Mouse (Mus musculus) embryonic facial prominence, embryonic 15.5 days (tissue): ENCODE results near the gene Nectin1. TPM values are rescaled to one million over a fixed set of nuclear protein-coding genes. Genes with fewer than 3 reads are reported as not detected.
A peak's percentile ranks its signal among the peaks of the same experiment; 100 is the strongest.

Experiments used
- ATAC-seq: fragments of 200-750 bp; cut with Nextera tagmentation; 2 replicates; pipeline ENCODE4 v1.8.0; 2017; ENCODE audit warnings: low read depth, moderate TSS enrichment; ENCODE audit not compliant: insufficient number of reproducible peaks, low FRiP score, low TSS enrichment
- H3K27ac ChIP-seq: fragments of 300-500 bp; sonication (generic); replicated peaks from 2 replicates; pipeline ENCODE4 v1.5.1; 2015; ENCODE audit warnings: mild to moderate bottlenecking, inconsistent platforms
- H3K27me3 ChIP-seq: fragments of 300-500 bp; sonication (generic); 2 replicates; pipeline ENCODE4 v1.6.1; 2015; ENCODE audit warnings: inconsistent platforms
- H3K36me3 ChIP-seq: fragments of 300-500 bp; sonication (generic); 2 replicates; pipeline ENCODE4 v1.6.1; 2015; ENCODE audit warnings: mild to moderate bottlenecking, inconsistent platforms
- H3K4me1 ChIP-seq: fragments of 300-500 bp; sonication (generic); 2 replicates; pipeline ENCODE4 v1.6.1; 2015; ENCODE audit warnings: inconsistent platforms
- H3K4me2 ChIP-seq: fragments of 300-500 bp; sonication (generic); replicated peaks from 2 replicates; pipeline ENCODE4 v1.6.1; 2015; ENCODE audit warnings: mild to moderate bottlenecking, inconsistent platforms
- H3K4me3 ChIP-seq: fragments of 300-500 bp; sonication (generic); replicated peaks from 2 replicates; pipeline ENCODE4 v1.5.1; 2015; ENCODE audit warnings: mild to moderate bottlenecking, inconsistent platforms
- H3K9ac ChIP-seq: fragments of 300-500 bp; sonication (generic); 2 replicates; pipeline ENCODE4 v1.6.1; 2015; ENCODE audit warnings: inconsistent platforms
- H3K9me3 ChIP-seq: fragments of 300-500 bp; sonication (generic); replicated peaks from 2 replicates; pipeline ENCODE4 v1.6.1; 2016; ENCODE audit warnings: inconsistent platforms
- WGBS: fragments of 180-500 bp; shearing (Covaris S2); methylation state at CpG from one replicate; pipeline ENCODE4 v1.1.7; 2015; 5-methylcytosine and 5-hydroxymethylcytosine counted together
- polyA plus RNA-seq: library from polyadenylated mRNA; unstranded; fragments of >200 nt; fragmentation: Nextera tagmentation; extraction: Ambion mirVana; gene quantifications from 2 replicates; pipeline ENCODE4 v1.2.1, GENCODE M21; 2015

Gene Nectin1
- polyA plus RNA-seq, 1 experiment from 2014 or later: 13.4 TPM

- 81% methylated on average over 2 of the region's 2 CpGs for WGBS
- Histone ChIP-seq H3K9ac (no peak overlapping the region), H3K4me3 (no peak overlapping the region), H3K4me1 (peaks cover 33% of the 10 kb centered on the region), H3K4me2 (no peak overlapping the region), H3K27ac (no peak overlapping the region), H3K9me3 (no peaks in the 10 kb centered on the region), H3K27me3 (no peaks in the 10 kb centered on the region), H3K36me3 (no peaks in the 10 kb centered on the region)
- ATAC-seq: no peak
These were observed 2.5 kb upstream of the Nectin1 start for GRCm38 (mm10) chr9:43741277-43741676.

GRCm38 (mm10) chr9:43742066-43742465, 1.7 kb upstream of the Nectin1 start:
- H3K27me3 ChIP-seq: no peaks in the 10 kb centered on the region
- no peaks in the 10 kb centered on the region for H3K9me3 ChIP-seq
- no peak overlapping the region for H3K4me2 ChIP-seq
- H3K4me1 ChIP-seq: peaks cover 41% of the 10 kb centered on the region
- no peak overlapping the region for H3K4me3 ChIP-seq
- 77% methylated on average over 4 of the region's 4 CpGs for WGBS
- no peak overlapping the region for H3K27ac ChIP-seq
- ATAC-seq: no peak
- no peak overlapping the region for H3K9ac ChIP-seq
- no peaks in the 10 kb centered on the region for H3K36me3 ChIP-seq

GRCm38 (mm10) chr9:43742902-43743646, 710 bp upstream of the Nectin1 start:
- Histone ChIP-seq H3K4me2 (peak overlapping the region; percentile 94), H3K9me3 (no peaks in the 10 kb centered on the region), H3K27me3 (no peaks in the 10 kb centered on the region), H3K27ac (peak overlapping the region; percentile 97), H3K36me3 (no peaks in the 10 kb centered on the region), H3K9ac (peak overlapping the region; percentile 88), H3K4me1 (peaks cover 42% of the 10 kb centered on the region), H3K4me3 (peak overlapping the region; percentile 85)
- ATAC-seq: no peak
- 2% methylated on average over 27 of the region's 27 CpGs for WGBS

GRCm38 (mm10) chr9:43744138-43744981, 576 bp downstream of the Nectin1 start:
- peaks cover 54% of the 10 kb centered on the region for H3K4me1 ChIP-seq
- ATAC-seq: peak; percentile 66
- H3K36me3 ChIP-seq: no peaks in the 10 kb centered on the region
- H3K4me3 ChIP-seq: peak overlapping the region; percentile 85
- peak overlapping the region; percentile 88 for H3K9ac ChIP-seq
- H3K9me3 ChIP-seq: no peaks in the 10 kb centered on the region
- WGBS: under 1% methylated on average over 70 of the region's 77 CpGs
- H3K27me3 ChIP-seq: no peaks in the 10 kb centered on the region
- H3K27ac ChIP-seq: peak overlapping the region; percentile 97
- H3K4me2 ChIP-seq: peak overlapping the region; percentile 94

- Histone ChIP-seq H3K9me3 (no peaks in the 10 kb centered on the region), H3K27ac (peak overlapping the region; percentile 97), H3K4me2 (peak overlapping the region; percentile 94), H3K9ac (peak overlapping the region; percentile 88), H3K36me3 (no peaks in the 10 kb centered on the region), H3K4me3 (peak overlapping the region; percentile 85), H3K27me3 (no peaks in the 10 kb centered on the region), H3K4me1 (peaks cover 61% of the 10 kb centered on the region)
- no peak for ATAC-seq
- WGBS: under 1% methylated on average over 43 of the region's 43 CpGs
These were observed 1.4 kb downstream of the Nectin1 start for GRCm38 (mm10) chr9:43745051-43745792.

GRCm38 (mm10) chr9:43745951-43746703, 2.3 kb downstream of the Nectin1 start:
- Histone ChIP-seq H3K4me2 (peak overlapping the region; percentile 94), H3K4me3 (peak overlapping the region; percentile 85), H3K36me3 (no peaks in the 10 kb centered on the region), H3K9ac (peak overlapping the region; percentile 88), H3K27ac (peak overlapping the region; percentile 51; the same call in 1 of the 2 replicates), H3K9me3 (no peaks in the 10 kb centered on the region), H3K27me3 (no peaks in the 10 kb centered on the region), H3K4me1 (peaks cover 68% of the 10 kb centered on the region)
- 8% methylated on average over 13 of the region's 13 CpGs for WGBS
- no peak for ATAC-seq

- 59% methylated on average over 9 of the region's 9 CpGs for WGBS
- no peaks in the 10 kb centered on the region for H3K9me3 ChIP-seq
- no peak for ATAC-seq
- H3K4me2 ChIP-seq: peak overlapping the region; percentile 94
- no peaks in the 10 kb centered on the region for H3K36me3 ChIP-seq
- H3K27me3 ChIP-seq: no peaks in the 10 kb centered on the region
- H3K4me3 ChIP-seq: no peak overlapping the region
- peaks cover 76% of the 10 kb centered on the region for H3K4me1 ChIP-seq
- no peak overlapping the region for H3K9ac ChIP-seq
- H3K27ac ChIP-seq: no peak overlapping the region
These were observed 3.9 kb downstream of the Nectin1 start for GRCm38 (mm10) chr9:43747710-43748109.

GRCm38 (mm10) chr9:43748519-43748918, 4.7 kb downstream of the Nectin1 start:
- no peak overlapping the region for H3K27ac ChIP-seq
- WGBS: 65% methylated on average over 5 of the region's 5 CpGs
- ATAC-seq: no peak

GRCm38 (mm10) chr9:43750053-43750452, 6.3 kb downstream of the Nectin1 start:
- 75% methylated on average over 9 of the region's 9 CpGs for WGBS
- ATAC-seq: no peak

More at GRCm38 (mm10) chr9:43748519-43748918, 4.7 kb downstream of the Nectin1 start:
- Histone ChIP-seq H3K27me3 (no peaks in the 10 kb centered on the region), H3K4me1 (peaks cover 69% of the 10 kb centered on the region), H3K4me2 (0 out of 2 replicates have a peak overlapping the region, but pooled peaks have one; percentile 2), H3K9ac (no peak overlapping the region), H3K9me3 (no peaks in the 10 kb centered on the region), H3K36me3 (no peaks in the 10 kb centered on the region), H3K4me3 (no peak overlapping the region)

GRCm38 (mm10) chr9:43751111-43751510, 7.3 kb downstream of the Nectin1 start:
- Histone ChIP-seq H3K27me3 (no peaks in the 10 kb centered on the region), H3K9ac (no peak overlapping the region), H3K9me3 (no peaks in the 10 kb centered on the region), H3K4me1 (peaks cover 60% of the 10 kb centered on the region), H3K4me3 (no peak overlapping the region), H3K27ac (no peak overlapping the region), H3K4me2 (no peak overlapping the region), H3K36me3 (no peaks in the 10 kb centered on the region)
- WGBS: 63% methylated on average over 8 of the region's 8 CpGs
- no peak for ATAC-seq

More at GRCm38 (mm10) chr9:43750053-43750452, 6.3 kb downstream of the Nectin1 start:
- H3K4me3 ChIP-seq: no peak overlapping the region
- peaks cover 68% of the 10 kb centered on the region for H3K4me1 ChIP-seq
- no peak overlapping the region for H3K27ac ChIP-seq
- no peaks in the 10 kb centered on the region for H3K9me3 ChIP-seq
- H3K4me2 ChIP-seq: no peak overlapping the region
- no peaks in the 10 kb centered on the region for H3K36me3 ChIP-seq
- H3K27me3 ChIP-seq: no peaks in the 10 kb centered on the region
- no peak overlapping the region for H3K9ac ChIP-seq
